Mouse (Mus musculus) mesoderm, embryonic 11.5 days (tissue): ENCODE data around the gene Ccnd3.

Source experiments
- DNase-seq: peaks from one replicate; pipeline ENCODE4 v3.0.0-alpha.2; 2012; ENCODE audit warnings: low read depth, low spot score

The Ccnd3 gene

GRCm38 (mm10) chr17:47545154-47545553, 40.3 kb downstream of the Ccnd3 start:
- no peak for DNase-seq

DNA sequence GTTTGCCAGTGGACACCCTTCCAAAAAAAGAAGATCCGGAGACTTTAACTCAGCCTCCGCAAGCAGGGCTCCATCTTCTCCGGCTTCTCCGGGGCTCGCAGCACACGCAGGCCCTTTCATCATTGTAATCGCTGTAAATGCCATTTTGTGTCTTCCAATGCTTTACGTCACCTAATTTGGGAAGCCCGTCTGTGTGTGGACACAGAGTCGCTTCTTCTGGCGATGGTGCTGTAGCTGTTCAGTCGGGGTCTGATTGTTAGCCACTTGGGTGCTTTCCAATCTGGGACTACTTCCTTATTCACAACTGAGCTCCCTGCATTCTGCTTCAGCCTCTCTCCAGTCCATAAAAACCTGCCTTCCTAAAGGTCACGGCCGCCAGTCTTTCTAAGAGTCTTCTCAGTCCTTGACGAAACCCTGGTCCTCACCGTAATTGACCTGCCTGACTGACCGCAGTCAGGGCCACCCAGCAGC, 41.0 kb downstream of the Ccnd3 start:
- no peak for DNase-seq

GRCm38 (mm10) chr17:47551049-47551448, 46.2 kb downstream of the Ccnd3 start:
- no peak for DNase-seq

GRCm38 (mm10) chr17:47552994-47553393, 48.1 kb downstream of the Ccnd3 start:
- DNase-seq = no peak

DNA sequence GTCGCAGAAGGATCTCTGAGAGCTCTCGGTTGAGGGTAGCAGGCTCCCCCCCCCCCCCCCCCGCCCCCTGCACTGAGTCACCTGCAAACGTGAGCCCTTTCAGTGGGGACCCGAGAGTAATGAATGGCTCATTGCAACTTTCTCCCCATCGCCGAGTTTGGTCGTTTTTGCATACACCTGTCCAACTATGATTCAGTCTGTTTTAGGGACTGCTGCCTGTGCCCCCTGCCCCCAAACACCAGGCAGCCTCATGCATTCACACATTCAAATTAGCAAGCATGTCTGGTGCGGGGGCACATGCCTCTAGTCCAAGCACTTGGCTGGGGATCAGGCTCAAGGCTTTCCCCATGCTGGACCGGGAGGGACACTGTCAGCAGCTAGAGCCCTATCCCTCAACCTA, 49.8 kb downstream of the Ccnd3 start:
- no peak for DNase-seq

DNA sequence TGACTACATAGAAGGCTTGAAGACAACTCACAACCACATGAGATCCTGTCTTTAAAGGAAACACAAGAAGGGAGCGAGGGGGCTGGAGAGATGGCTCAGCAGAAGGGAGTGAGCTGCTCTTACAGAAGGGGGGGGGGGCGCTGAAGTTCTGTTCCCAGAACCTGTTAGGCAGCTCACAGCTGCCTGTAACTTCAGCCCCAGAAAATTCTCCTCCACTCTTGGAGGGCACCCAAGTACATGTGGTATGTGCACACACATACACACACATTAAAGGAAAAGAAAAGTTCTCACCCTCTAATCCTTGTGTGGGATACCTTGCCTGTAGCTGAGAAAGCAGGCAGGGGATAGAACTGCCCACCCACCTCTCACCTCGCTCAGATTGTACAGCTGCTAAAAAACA, 52.3 kb downstream of the Ccnd3 start:
- DNase-seq = no peak

GRCm38 (mm10) chr17:47559726-47560125, 54.9 kb downstream of the Ccnd3 start:
- no peak for DNase-seq

- DNase-seq = no peak
These were observed 58.0 kb downstream of the Ccnd3 start for GRCm38 (mm10) chr17:47562875-47563274.

- DNase-seq = no peak
These were observed 59.8 kb downstream of the Ccnd3 start for GRCm38 (mm10) chr17:47564612-47565011.

DNA sequence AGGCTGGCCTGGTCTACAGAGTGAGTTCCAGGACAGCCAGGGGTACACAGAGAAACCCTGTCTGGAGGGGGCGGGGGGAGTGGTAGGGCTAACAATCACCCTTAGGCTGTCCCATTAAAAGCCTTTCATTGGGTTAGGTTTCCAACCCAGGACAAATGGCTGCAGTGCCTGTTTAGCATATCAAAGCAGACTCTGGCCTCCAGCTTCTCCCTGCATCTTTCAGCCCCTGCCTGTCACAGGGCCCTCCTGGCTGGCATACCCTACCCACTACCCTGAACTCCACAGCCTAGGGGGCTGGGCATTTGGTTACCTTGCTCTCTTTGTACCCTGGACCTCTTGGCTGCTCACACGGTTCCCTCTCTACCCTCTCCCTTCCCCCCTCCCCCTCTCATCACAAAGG, 61.3 kb downstream of the Ccnd3 start:
- no peak for DNase-seq

DNA sequence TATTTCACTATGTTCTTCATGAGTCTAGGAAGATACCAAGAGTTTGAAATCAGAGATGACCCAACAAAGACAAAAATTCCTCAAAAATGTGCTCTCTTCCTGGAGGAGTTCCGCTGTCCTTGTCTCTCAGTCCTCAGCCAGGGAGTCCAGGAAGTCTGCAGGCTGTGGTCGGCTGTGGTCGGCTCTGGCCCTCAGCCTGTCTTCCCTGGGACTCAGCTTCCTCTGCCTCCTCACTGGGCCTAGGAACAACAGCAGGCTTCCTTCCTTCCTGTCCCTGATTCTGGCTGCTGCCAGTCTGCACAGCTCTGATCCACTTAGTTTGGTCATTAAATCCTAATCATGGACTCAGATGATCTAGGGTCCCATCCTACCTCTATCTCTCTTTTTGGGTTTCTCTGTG, 62.4 kb downstream of the Ccnd3 start:
- no peak for DNase-seq

DNA sequence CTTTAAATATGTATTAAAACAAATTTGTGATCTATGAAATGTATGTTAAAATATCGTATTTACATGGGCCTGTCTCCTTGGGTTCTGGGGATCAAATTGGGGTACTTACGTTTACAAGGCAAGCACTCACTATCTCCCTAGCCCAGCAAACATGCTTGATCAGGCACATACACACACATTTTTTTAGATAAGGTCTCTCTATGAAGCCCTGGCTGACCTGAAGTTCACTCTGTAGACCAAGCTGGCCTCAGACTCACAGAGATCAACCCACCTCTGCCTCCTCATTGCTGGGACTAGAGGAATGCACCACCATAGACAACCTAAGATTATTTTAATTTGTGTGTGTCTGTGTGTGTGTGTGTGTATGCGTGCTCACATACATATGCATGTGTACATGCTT, 63.5 kb downstream of the Ccnd3 start:
- DNase-seq = no peak

DNA sequence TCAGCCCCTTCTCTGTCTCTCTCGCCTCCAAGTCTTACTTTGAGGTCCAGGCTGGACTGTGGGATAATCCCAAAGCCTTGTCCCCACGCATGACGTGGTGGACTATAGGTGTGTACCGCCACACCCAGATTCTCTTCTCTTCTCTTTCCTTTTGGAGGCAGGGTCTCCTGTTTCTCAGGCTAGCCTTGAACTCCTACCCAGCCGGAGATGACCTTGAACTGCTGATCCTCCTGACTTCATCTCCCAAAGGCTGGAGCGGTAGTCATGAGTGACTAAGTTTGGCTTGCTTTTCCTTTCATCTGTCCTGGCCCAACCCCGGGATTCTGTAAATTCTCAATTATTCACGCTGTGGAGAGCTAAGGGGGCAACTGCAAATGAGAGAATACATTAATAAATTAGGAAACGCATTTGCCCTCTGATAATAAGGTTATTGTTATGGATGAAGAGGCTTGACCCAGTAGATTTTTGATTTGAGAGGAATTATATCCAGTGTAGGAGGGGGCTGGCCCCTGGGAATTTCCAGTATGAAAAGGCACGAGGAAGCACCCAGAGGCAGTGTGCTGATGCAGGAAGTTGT, 64.2 kb downstream of the Ccnd3 start:
- DNase-seq = peak; percentile 36

DNA sequence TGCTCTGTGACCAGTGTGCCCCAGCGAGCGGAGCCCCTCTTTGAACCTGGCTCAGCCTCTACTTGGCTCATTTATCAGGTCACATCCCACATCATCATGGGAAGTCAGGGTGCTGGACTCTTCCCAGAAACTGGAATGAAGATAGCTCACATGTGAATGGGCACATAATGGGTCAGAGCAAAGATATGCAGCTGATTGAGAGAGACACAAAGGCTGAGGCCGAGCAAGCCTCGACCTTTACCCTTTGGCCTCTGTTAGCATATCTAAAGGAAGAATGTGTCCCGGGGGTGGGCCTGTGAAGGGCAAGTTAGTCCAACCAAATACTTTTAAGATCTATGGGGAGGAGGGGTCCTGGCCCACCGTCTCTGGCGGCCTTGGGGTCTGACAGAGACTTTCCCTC, 66.8 kb downstream of the Ccnd3 start:
- DNase-seq = peak; percentile 64

DNA sequence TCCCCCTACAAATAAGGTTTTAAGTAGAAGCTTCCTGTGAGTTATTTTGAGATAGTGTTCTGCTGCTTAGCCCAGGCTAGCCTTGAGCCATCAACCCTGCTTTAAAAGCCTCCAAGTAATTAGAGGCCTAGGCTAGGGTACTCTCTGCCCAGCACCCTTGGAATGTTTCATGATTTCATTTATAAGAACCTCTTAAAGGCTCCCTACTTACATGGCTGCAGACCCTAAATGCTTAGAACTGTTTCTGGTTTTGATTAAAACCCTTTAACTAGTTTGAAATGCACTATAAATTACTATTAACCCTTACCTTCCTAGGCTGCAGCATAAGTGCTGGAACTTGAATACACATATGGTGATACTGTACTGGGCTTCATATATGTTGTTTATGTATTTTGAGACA, 67.6 kb downstream of the Ccnd3 start:
- no peak for DNase-seq

DNA sequence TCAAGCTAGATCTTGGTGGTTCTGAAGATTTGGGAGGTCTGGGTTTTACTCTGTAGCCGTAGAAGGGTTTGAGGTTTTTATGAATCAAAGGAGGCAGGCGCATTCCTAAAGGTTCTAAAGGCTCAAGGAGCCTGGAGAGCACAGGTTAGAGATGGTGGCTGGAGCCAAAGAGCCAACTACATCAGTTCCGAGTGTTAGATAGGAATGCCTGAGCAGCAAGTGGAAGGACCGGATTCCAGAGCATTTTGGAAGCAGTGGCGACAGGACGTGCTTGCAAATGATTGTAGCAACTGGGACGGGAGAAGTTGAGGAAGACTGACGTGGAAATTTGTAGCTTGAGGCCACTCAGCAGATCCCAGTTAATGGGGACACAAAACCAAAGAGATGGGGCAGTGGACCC, 69.2 kb downstream of the Ccnd3 start:
- no peak for DNase-seq

- no peak for DNase-seq
These were observed 70.0 kb downstream of the Ccnd3 start for GRCm38 (mm10) chr17:47574830-47575229.

- no peak for DNase-seq
These were observed 73.8 kb downstream of the Ccnd3 start for GRCm38 (mm10) chr17:47578655-47579054.

DNA sequence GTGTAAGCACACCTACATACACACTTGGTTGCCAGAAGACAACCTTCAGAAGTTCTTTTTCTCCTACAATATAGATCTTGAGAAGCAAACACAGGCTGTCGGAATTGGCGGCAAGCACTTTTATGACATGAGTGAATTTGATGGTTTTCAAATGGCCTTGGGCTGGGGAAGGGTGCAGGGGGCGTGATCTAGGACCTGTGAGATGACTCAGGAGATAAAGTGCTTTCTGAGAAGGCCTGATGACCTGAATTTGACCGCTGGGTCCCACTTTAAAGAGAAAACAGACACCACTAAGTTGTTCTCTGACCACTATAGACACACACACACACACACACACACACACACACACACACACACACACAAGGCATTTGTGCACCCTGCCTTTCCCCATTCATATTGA, 76.1 kb downstream of the Ccnd3 start:
- no peak for DNase-seq

- no peak for DNase-seq
These were observed 83.7 kb downstream of the Ccnd3 start for GRCm38 (mm10) chr17:47588517-47588916.

DNA sequence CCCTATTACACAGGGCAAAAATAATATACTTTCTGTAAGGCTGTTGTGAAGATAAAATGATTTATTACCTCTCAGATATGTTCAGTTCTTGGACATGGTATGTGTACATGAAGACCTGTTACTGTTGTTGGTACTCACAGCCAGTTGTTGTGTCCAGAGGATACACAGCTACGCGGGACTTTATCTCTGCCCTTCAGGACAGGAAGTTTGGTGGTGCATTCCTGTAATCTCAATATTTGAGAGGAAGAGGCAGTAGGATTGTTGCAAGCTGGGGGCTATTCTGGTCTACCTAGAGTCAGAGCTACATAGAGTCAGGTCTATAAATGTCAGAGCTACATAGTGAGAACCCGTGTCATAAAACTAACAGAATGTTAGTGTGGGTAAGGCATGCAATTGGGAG, 86.2 kb downstream of the Ccnd3 start:
- DNase-seq = no peak

GRCm38 (mm10) chr17:47593215-47593853, 88.5 kb downstream of the Ccnd3 start:
- DNase-seq = peak; percentile 94

DNA sequence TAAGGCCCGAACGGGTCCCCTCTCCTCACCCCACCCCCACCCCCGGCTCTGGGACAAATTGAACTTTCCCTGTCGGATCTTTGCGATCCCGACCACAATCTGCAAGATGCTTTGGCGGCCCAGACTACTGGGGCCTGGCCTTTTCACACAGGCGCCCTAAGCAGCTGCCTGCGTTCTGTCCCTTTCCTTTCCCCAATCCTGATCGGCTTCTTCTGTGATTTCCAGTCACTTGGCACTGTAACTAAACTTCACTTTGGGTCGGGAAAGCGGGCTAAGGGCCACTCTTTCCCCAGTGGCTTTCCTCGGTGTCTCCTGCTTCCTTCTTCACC, 89.0 kb downstream of the Ccnd3 start:
- DNase-seq = no peak
